Mouse (Mus musculus) cerebellum, adult 2 months (tissue): ENCODE measurements at regions not wholly inside any gene's neighbourhood (a gene's known extent, or its start where the extent isn't known, plus 50 kb on each side); places are given as distances from the start of the nearest gene placed in this dataset.

ENCODE experiments used
- DNase-seq, 2 experiments: peaks; one replicate each; pipeline ENCODE4 v3.0.0; 2021
- H3K27ac ChIP-seq: fragments of 200-500 bp; 2 replicates; pipeline ENCODE4 v1.5.1; 2012; ENCODE audit warnings: low read length, control low read depth, inconsistent platforms; ENCODE audit not compliant: insufficient read depth
- H3K27me3 ChIP-seq: fragments of 200-500 bp; 2 replicates; pipeline ENCODE4 v1.6.1; 2012; ENCODE audit warnings: inconsistent platforms, mild to moderate bottlenecking, low read length, moderate library complexity; ENCODE audit not compliant: control insufficient read depth, insufficient read depth
- H3K4me1 ChIP-seq: fragments of 200-500 bp; 2 replicates; pipeline ENCODE4 v1.6.1; 2011; ENCODE audit warnings: low read length; ENCODE audit not compliant: control insufficient read depth, insufficient read depth
- H3K4me3 ChIP-seq: fragments of 200-500 bp; replicated peaks from 2 replicates; pipeline ENCODE3; 2011; ENCODE audit warnings: mild to moderate bottlenecking, low read depth, low read length, control low read depth; ENCODE audit not compliant: insufficient read depth
- CTCF ChIP-seq: fragments of 200-500 bp; IDR thresholded peaks from 2 replicates; pipeline ENCODE4 v1.5.1; 2011; ENCODE audit warnings: low read depth, mild to moderate bottlenecking, control low read depth, low read length, moderate library complexity, borderline replicate concordance; ENCODE audit not compliant: insufficient read depth
- POLR2A ChIP-seq: fragments of 200-500 bp; IDR thresholded peaks from 2 replicates; pipeline ENCODE4 v1.6.1; 2011; ENCODE audit warnings: low read length, control low read depth, borderline replicate concordance; ENCODE audit not compliant: insufficient read depth
- WGBS: fragments of 180-500 bp; shearing (Covaris S2); methylation state at CpG from one replicate; pipeline ENCODE4 v1.1.7; 2018; 5-methylcytosine and 5-hydroxymethylcytosine counted together

DNA sequence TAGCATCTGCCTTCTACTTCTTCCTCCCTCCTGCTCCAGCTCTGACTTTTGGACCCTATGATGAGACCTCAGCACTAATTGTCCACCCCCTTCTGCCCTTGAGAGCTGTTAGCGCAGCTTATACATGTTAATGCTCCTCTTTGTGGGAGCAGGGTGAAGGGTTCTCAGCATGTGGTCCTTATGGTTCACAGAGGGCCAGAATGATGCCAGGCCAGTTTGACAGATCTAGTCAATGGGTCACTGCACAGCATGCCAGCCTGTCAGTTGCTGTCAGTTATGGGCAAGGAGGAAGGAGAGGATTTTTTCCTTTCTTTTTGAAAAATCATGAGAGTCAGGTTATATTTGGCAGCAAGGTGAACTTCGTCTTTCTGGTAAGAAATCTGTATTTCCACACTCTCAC lies 68.4 kb downstream of the 4931417E11Rik start:
- Histone ChIP-seq H3K4me3 (no peak overlapping the region), H3K4me1 (peaks cover 7% of the 10 kb centered on the region; the same call in 1 of the 2 replicates), H3K27me3 (no peaks in the 10 kb centered on the region), H3K27ac (no peak overlapping the region)
- TF ChIP-seq POLR2A (no peak), CTCF (no peak)
- WGBS = 13% methylated on average over 2 of the region's 2 CpGs
- peak; percentile 42 to 68 for DNase-seq

DNA sequence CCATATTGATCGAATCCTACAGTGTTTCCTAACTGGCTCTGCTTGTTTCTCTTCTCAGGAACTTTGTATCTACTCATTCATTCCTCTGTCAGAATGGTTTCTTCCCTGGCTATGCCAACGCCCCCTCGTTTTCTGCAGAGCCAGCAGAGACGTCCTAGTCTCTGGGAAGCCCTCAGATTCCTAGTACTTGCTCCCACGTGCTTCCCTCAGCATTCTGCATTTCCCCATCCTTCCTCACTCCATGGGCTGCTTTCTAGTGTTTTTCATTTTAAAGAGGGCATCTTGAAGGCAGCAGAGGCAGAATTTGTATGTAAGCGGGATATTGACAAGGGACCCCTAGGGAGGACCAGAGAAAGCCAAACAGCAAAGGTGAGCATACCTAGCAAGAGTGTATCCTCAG lies 80.2 kb downstream of the 4931417E11Rik start:
- 89% methylated on average over 6 of the region's 6 CpGs for WGBS
- TF ChIP-seq CTCF = no peak
- no peak for TF ChIP-seq POLR2A
- H3K27ac ChIP-seq = no peak overlapping the region
- peaks cover 32% of the 10 kb centered on the region for H3K4me1 ChIP-seq
- DNase-seq = no peak
- no peak overlapping the region for H3K4me3 ChIP-seq
- H3K27me3 ChIP-seq = no peaks in the 10 kb centered on the region

DNA sequence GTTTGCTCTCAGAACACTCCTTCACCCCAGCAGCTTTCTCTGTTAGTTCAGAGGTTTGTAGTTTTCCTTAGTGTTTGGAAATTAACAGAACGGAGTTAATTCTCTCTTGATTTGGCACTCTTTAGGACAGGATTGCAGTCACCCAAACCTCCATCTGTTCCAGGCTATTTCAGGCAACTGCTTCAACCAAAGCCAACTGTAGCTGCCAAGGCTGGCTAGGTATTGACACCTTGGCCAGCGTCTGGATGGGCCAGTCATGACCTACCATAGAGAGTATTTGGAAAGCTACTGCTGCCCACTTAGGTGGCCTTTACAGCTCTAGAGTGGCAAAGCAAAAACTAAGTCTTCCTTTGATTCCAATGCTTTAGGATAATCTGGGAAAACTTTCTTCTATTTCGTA lies 83.2 kb downstream of the 4931417E11Rik start:
- H3K27ac ChIP-seq = peak overlapping the region; percentile 49; the same call in 1 of the 2 replicates
- peak; percentile 86 to 98 for DNase-seq
- WGBS = 12% methylated on average over 3 of the region's 3 CpGs
- no peaks in the 10 kb centered on the region for H3K27me3 ChIP-seq
- H3K4me1 ChIP-seq = peaks cover 41% of the 10 kb centered on the region
- no peak for TF ChIP-seq CTCF
- no peak for TF ChIP-seq POLR2A
- H3K4me3 ChIP-seq = no peak overlapping the region

DNA sequence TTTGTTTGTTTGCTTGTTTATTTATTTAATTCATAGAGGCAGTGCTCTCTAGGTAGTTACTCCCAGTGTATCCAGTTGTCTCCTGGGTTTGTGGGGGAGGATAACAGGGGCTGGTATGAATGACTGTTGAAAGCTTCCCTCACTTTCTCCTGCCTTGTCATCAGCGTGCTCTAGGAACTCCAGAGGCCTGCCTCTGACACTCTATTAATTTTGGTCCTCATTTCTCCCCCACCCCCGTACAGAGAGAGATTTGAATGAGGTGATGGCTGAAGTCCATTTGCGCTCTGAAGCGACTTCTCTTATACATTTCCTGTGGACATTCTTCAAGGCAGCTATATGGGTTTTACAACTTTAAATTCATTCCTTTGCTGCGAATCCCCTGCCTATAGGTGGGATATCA lies 89.6 kb downstream of the 4931417E11Rik start:
- no peak overlapping the region for H3K27ac ChIP-seq
- TF ChIP-seq CTCF (no peak), POLR2A (no peak)
- no peaks in the 10 kb centered on the region for H3K27me3 ChIP-seq
- no peak overlapping the region for H3K4me3 ChIP-seq
- 93% methylated on average over 5 of the region's 5 CpGs for WGBS
- H3K4me1 ChIP-seq = peaks cover 13% of the 10 kb centered on the region
- no peak for DNase-seq

DNA sequence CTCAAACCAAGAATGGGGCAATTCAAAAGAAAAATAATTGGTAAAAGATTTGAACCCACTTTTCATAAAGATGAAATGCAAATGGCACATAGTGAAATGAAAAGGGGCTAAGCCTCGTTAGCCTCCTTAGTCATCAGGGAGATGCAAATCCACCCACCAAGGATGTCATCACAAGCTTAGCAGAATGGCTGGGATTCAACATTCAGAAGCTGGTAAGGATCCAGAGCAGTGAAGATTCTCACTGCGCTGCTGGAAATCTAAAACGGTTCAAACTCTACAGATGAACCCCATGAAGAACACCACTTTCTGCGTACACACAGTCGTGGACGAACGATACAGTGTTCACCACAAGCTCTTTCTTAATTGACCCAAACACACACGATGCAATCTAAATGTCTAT lies 91.6 kb downstream of the 4931417E11Rik start:
- no peak overlapping the region for H3K4me3 ChIP-seq
- TF ChIP-seq POLR2A (no peak), CTCF (no peak)
- 78% methylated on average over 8 of the region's 8 CpGs for WGBS
- no peak for DNase-seq
- peaks cover 3% of the 10 kb centered on the region for H3K4me1 ChIP-seq
- no peak overlapping the region for H3K27ac ChIP-seq
- H3K27me3 ChIP-seq = no peaks in the 10 kb centered on the region

DNA sequence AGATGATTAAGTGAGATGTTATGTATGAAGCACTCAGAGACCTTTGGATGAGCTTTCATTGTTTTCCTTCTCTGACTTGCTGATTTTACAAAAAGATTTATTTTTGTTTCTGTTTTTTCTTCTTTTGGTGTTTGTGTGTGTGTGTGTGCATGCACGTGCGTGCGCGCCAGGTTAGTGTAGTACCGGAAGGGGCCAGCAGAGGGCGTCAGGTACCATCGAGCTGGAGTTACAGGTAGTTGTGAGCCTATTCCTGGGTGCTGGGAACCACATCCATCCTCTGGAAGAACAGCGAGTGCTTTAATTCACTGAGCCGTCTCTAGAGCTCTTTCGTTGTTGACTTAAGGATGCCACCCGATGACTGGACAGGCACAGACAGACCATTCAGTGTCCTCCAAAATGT lies 93.2 kb downstream of the 4931417E11Rik start:
- peaks cover 17% of the 10 kb centered on the region for H3K4me1 ChIP-seq
- no peak overlapping the region for H3K27ac ChIP-seq
- DNase-seq = no peak
- no peaks in the 10 kb centered on the region for H3K27me3 ChIP-seq
- no peak overlapping the region for H3K4me3 ChIP-seq
- 97% methylated on average over 11 of the region's 11 CpGs for WGBS
- no peak for TF ChIP-seq POLR2A
- peak; percentile 51 for TF ChIP-seq CTCF

DNA sequence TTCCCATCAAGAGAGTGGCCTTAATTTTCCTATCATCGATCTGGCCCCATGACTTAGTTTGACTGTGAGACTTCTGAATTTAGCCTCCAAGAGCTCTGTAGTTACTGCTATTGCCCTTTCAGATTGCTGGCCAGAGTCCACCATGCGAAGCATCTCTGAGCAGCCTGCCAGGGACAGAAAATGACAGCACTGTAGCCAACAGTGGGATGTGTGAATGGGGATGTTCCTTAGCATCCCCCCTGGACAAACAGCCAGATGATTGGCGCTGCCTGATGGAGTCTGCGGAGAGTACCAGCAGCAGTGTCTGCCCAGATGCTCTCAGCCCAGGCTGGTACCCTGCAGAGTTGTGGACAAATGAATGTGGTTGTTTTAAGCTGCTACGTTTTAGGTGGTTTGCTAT lies 96.6 kb downstream of the 4931417E11Rik start:
- Histone ChIP-seq H3K27me3 (no peaks in the 10 kb centered on the region), H3K4me1 (peaks cover 17% of the 10 kb centered on the region), H3K27ac (no peak overlapping the region), H3K4me3 (no peak overlapping the region)
- whole genome bisulfite sequencing = 20% methylated on average over 5 of the region's 5 CpGs
- peak; percentile 71 to 77 for DNase-seq
- no peak for TF ChIP-seq POLR2A
- no peak for TF ChIP-seq CTCF

DNA sequence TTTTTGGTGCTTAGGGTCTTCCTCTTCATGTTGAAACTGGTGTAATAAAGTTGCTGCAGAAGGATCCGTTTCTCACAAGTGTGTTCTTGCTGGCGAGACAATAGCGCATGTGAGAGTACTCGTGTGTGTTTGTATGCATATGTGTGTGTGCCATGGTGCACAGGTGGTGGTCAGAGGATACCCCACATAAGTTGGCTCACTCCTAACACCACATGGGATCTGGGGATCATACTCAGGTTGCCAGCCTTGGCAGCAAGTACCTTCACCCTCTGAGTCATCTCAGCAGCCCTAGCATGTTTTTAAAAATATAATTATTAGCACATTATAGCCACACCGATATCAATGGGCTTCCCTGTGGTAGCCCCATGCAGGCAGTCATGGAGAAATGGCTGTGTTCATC lies 97.6 kb downstream of the 4931417E11Rik start:
- no peak overlapping the region for H3K4me3 ChIP-seq
- no peak for TF ChIP-seq CTCF
- H3K27ac ChIP-seq = no peak overlapping the region
- WGBS = 50% methylated on average over 5 of the region's 5 CpGs
- peaks cover 17% of the 10 kb centered on the region for H3K4me1 ChIP-seq
- peak; percentile 31 to 61 for DNase-seq
- no peaks in the 10 kb centered on the region for H3K27me3 ChIP-seq
